ENCODE assay signal across 10 mouse cellular contexts in the genomic region with DNA sequence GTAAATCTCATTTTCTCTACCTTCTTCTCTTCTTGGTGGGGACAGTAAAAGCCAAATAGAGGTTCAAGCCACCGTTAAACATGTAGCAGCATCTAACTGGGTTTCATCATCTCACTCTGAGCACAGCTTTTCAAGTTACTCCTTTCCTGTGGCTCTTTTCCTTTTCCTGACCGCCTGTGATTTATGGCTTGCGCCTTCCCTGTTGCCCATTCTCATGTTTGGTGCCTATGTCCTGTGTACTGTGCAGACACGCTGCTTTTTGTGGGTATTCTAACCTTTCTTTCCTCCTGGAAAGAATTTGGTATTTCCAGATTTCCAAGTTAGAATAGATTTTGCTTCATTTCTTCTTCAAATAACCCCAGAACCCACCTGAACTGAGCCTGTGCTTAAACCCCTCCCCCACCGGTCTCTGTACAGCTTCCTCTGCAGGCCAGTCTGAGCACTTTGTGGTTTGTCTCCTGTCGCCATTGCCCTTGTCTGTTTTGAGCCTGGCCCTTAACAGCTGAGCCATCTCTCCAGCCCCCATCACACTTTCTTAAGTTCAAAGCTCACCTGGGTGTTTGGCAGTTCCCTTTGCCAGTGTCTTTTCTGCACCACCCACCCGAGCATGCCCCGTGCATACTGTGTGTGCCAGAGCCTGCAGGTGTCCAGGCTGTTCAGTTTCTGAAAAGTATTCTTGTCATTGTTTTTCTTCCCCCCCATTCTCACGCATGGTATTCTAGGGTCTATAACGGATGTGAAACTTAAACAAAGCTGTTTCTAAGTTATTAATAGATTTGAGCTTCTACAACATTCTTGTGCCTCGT.
DNase-seq lines count a peak whose midpoint lies in the region; ATAC-seq and TF ChIP-seq lines count a peak whose summit lies in the region.
"Had no signal": no experiment of that assay in that cellular context is flagged by ENCODE, and none has a peak within 500 bp of the region (broad histone marks: within the 10 kb centered on the region; RNA-seq: fewer than 3 reads in every experiment).

No protein-coding gene starts in this region.

- no peak overlapping the region for H3K4me3 ChIP-seq in kidney, embryonic 16.5 days (ENCODE audit: low read length)
- no peak overlapping the region for H3K4me3 ChIP-seq in myocyte
- H3K4me3 ChIP-seq: limb, embryonic 13.5 days; stomach, embryonic 15.5 days had no signal

- H3K4me1 ChIP-seq in kidney, embryonic 16.5 days (ENCODE audit: insufficient read depth, low read length) = peaks cover 21% of the 10 kb centered on the region

- peak; percentile 23 to 56 for DNase-seq in adrenal gland, adult (ENCODE audit: inconsistent age in 2 of 2, low spot score in 1 of 2)
- DNase-seq in adrenal gland, adult 8-10 months = no peak
- peak; percentile 20 for DNase-seq in left cerebral cortex, postnatal 4 days
- no peak for DNase-seq in left cerebral cortex, adult 18-20 months (ENCODE audit: low spot score in 2 of 2)
- DNase-seq in right cerebral cortex, postnatal 4 days = no peak
- no peak for DNase-seq in urinary bladder, adult 18-20 months (ENCODE audit: low spot score in 2 of 2)

- no peak overlapping the region for H3ac ChIP-seq in myocyte (ENCODE audit: control insufficient read depth, insufficient read length)

- H3K9me3 ChIP-seq in kidney, embryonic 16.5 days (ENCODE audit: low read length) = no peaks in the 10 kb centered on the region
- H3K9me3 ChIP-seq: limb, embryonic 13.5 days; stomach, embryonic 15.5 days had no signal

- ATAC-seq in kidney, embryonic 16.5 days (ENCODE audit: low FRiP score, low TSS enrichment) = no peak

- no peaks in the 10 kb centered on the region for H3K27me3 ChIP-seq in kidney, embryonic 16.5 days (ENCODE audit: insufficient read depth, low read length)
- no peaks in the 10 kb centered on the region for H3K27me3 ChIP-seq in myocyte (ENCODE audit: control insufficient read depth, insufficient read depth, insufficient read length)
- H3K27me3 ChIP-seq: limb, embryonic 13.5 days; stomach, embryonic 15.5 days had no signal

- TF ChIP-seq POLR2A in myocyte (IDR thresholded peaks at IDR 0.05; ENCODE audit: insufficient read length, low read depth) = no peak

- no peak overlapping the region for H3K4me2 ChIP-seq in kidney, embryonic 16.5 days (replicated peaks; ENCODE audit: low read depth, low read length)
- peak overlapping the region; percentile 8 for H3K4me2 ChIP-seq in myocyte (ENCODE audit: low read depth)
- H3K4me2 ChIP-seq: stomach, embryonic 15.5 days had no signal

- intact Hi-C loops in left cerebral cortex, postnatal 4 days (cut with DNase I) = no loop called here

- WGBS in kidney, embryonic 16.5 days = 61% methylated on average over 11 of the region's 11 CpGs

- H3K36me3 ChIP-seq in kidney, embryonic 16.5 days (ENCODE audit: insufficient read depth, low read length) = no peaks in the 10 kb centered on the region
- H3K36me3 ChIP-seq in myocyte (ENCODE audit: control insufficient read depth, insufficient read depth) = no peaks in the 10 kb centered on the region

- no peaks in the 10 kb centered on the region for H3K79me2 ChIP-seq in myocyte (ENCODE audit: control insufficient read depth, insufficient read depth)

- no peak overlapping the region for H3K9ac ChIP-seq in kidney, embryonic 16.5 days (replicated peaks; ENCODE audit: low read length)
- H3K9ac ChIP-seq: limb, embryonic 13.5 days; stomach, embryonic 15.5 days had no signal

- peak overlapping the region; percentile 70 for H3K27ac ChIP-seq in kidney, embryonic 16.5 days (ENCODE audit: low read length)
- H3K27ac ChIP-seq: stomach, embryonic 15.5 days had no signal

TF ChIP-seq in myocyte, 11 proteins besides CTCF, POLR2A, EP300 and RAD21:
- TF ChIP-seq E2F4 (IDR thresholded peaks at IDR 0.05; ENCODE audit: insufficient read depth) = no peak

Comparison
In these comparisons a context has a peak if more than half of its experiments do, and no peak if none do; other contexts are left out.
1. DNase-seq: peak in adrenal gland, adult (2 of 2) and left cerebral cortex, postnatal 4 days (single experiment); none in adrenal gland, adult 8-10 months (single experiment), left cerebral cortex, adult 18-20 months (0 of 2), right cerebral cortex, postnatal 4 days (single experiment) and urinary bladder, adult 18-20 months (0 of 2).